Mouse (Mus musculus) C2C12 (cell line): ENCODE results near the gene Cep290. TPM values are rescaled to one million over a fixed set of nuclear protein-coding genes. Genes with fewer than 3 reads are reported as not detected.

ENCODE experiments used
- H3K27me3 ChIP-seq: one replicate; pipeline ENCODE4 v1.6.1; 2011; ENCODE audit not compliant: control insufficient read depth, insufficient read depth, insufficient read length
- H3K36me3 ChIP-seq: one replicate; pipeline ENCODE4 v1.6.1; 2011; ENCODE audit not compliant: control insufficient read depth, insufficient read depth
- H3K4me3 ChIP-seq: one replicate; pipeline ENCODE4 v1.5.1; 2011; ENCODE audit warnings: mild to moderate bottlenecking, control low read depth; ENCODE audit not compliant: poor library complexity, insufficient read depth, severe bottlenecking
- H3K79me2 ChIP-seq: one replicate; pipeline ENCODE4 v1.6.1; 2011; ENCODE audit not compliant: control insufficient read depth, insufficient read depth
- H3K79me3 ChIP-seq: one replicate; pipeline ENCODE4 v1.6.1; 2011; ENCODE audit warnings: low read depth, control low read depth
- H3ac ChIP-seq: one replicate; pipeline ENCODE3; 2011; ENCODE audit warnings: low read depth; ENCODE audit not compliant: control insufficient read depth, insufficient read length
- CEBPB ChIP-seq: IDR thresholded peaks from one replicate; pipeline ENCODE4 v1.6.1; 2011; ENCODE audit warnings: low read depth, mild to moderate bottlenecking, control low read depth, moderate library complexity
- CTCF ChIP-seq: IDR thresholded peaks from one replicate; pipeline ENCODE4 v1.5.1; 2011; ENCODE audit not compliant: control insufficient read depth, insufficient read depth, insufficient read length
- FOSL1 ChIP-seq: IDR thresholded peaks from one replicate; pipeline ENCODE4 v1.8.0; 2011; ENCODE audit warnings: mild to moderate bottlenecking, low read length; ENCODE audit not compliant: poor library complexity, insufficient read depth, severe bottlenecking
- MAX ChIP-seq: IDR thresholded peaks from one replicate; pipeline ENCODE4 v1.6.1; 2011; ENCODE audit warnings: mild to moderate bottlenecking, control low read depth
- MYOD1 ChIP-seq: IDR thresholded peaks from one replicate; pipeline ENCODE4 v1.6.1; 2011; ENCODE audit warnings: low read depth; ENCODE audit not compliant: control insufficient read depth, insufficient read length
- MYOG ChIP-seq: IDR thresholded peaks from one replicate; pipeline ENCODE4 v1.6.1; 2011; ENCODE audit not compliant: control insufficient read depth, insufficient read length; ENCODE audit errors: extremely low read depth
- USF1 ChIP-seq: IDR thresholded peaks from one replicate; pipeline ENCODE4 v1.6.1; 2011; ENCODE audit warnings: low read depth, mild to moderate bottlenecking, control low read depth, moderate library complexity
- polyA plus RNA-seq: library from polyadenylated mRNA; unstranded; fragments of >200 nt; fragmentation: generic; extraction: Trizol; gene quantifications from one replicate; pipeline ENCODE4 v1.2.1, GENCODE M21; 2012; ENCODE audit warnings: missing spikeins

Gene Cep290
- polyA plus RNA-seq, 1 experiment = 2.2 TPM

- peaks cover 2% of the 10 kb centered on the region for H3K79me3 ChIP-seq
- no peak overlapping the region for H3ac ChIP-seq
- no peak overlapping the region for H3K4me3 ChIP-seq
- no peaks in the 10 kb centered on the region for H3K27me3 ChIP-seq
- TF ChIP-seq MYOG = no peak
- no peak for TF ChIP-seq CTCF
- TF ChIP-seq CEBPB = no peak
- TF ChIP-seq FOSL1 = no peak
- no peak for TF ChIP-seq MAX
- TF ChIP-seq MYOD1 = no peak
- TF ChIP-seq USF1 = no peak
- H3K79me2 ChIP-seq = no peaks in the 10 kb centered on the region
- peaks cover 6% of the 10 kb centered on the region for H3K36me3 ChIP-seq
These were observed 96.8 kb downstream of the Cep290 start for GRCm38 (mm10) chr10:100584178-100584577.

GRCm38 (mm10) chr10:100588524-100588923 is 101.2 kb downstream of the Cep290 start:
- no peak for TF ChIP-seq CTCF
- no peak for TF ChIP-seq MAX
- TF ChIP-seq MYOD1 = no peak
- TF ChIP-seq MYOG = no peak
- no peak for TF ChIP-seq USF1
- no peak for TF ChIP-seq FOSL1
- Histone ChIP-seq H3K36me3 (peaks cover 6% of the 10 kb centered on the region), H3K79me2 (no peaks in the 10 kb centered on the region)

GRCm38 (mm10) chr10:100588932-100589388 is 101.6 kb downstream of the Cep290 start:
- Histone ChIP-seq H3K79me2 (no peaks in the 10 kb centered on the region), H3K36me3 (peaks cover 6% of the 10 kb centered on the region), H3ac (peak overlapping the region; percentile 96), H3K27me3 (no peaks in the 10 kb centered on the region), H3K4me3 (peak overlapping the region; percentile 60), H3K79me3 (peaks cover 2% of the 10 kb centered on the region)
- TF ChIP-seq CEBPB (no peak), MAX (peak; percentile 45)

More at GRCm38 (mm10) chr10:100588524-100588923, 101.2 kb downstream of the Cep290 start:
- Histone ChIP-seq H3K4me3 (peak overlapping the region; percentile 60), H3K79me3 (peaks cover 2% of the 10 kb centered on the region), H3ac (peak overlapping the region; percentile 96), H3K27me3 (no peaks in the 10 kb centered on the region)

GRCm38 (mm10) chr10:100590323-100590722 is 103.0 kb downstream of the Cep290 start, which contains the start of the genes 4930430F08Rik and 1700017N19Rik:
TSS of gene 4930430F08Rik (minus strand) at chr10:100590423.
TSS of gene 1700017N19Rik (plus strand) at chr10:100590484.
- Histone ChIP-seq H3K27me3 (no peaks in the 10 kb centered on the region), H3K4me3 (peak within 1 kb of the TSS; percentile 60), H3K79me2 (no peaks in the 10 kb centered on the region), H3K79me3 (peaks cover 2% of the 10 kb centered on the region), H3K36me3 (no peaks in the 10 kb centered on the region), H3ac (no peak within 1 kb of the TSS)
- no peak for TF ChIP-seq MYOG
- no peak for TF ChIP-seq MAX
- no peak for TF ChIP-seq CEBPB
- no peak for TF ChIP-seq FOSL1
- no peak for TF ChIP-seq CTCF
- no peak for TF ChIP-seq USF1
- no peak for TF ChIP-seq MYOD1

- Histone ChIP-seq H3K4me3 (no peak overlapping the region), H3K27me3 (no peaks in the 10 kb centered on the region), H3ac (no peak overlapping the region), H3K79me3 (no peaks in the 10 kb centered on the region), H3K36me3 (no peaks in the 10 kb centered on the region), H3K79me2 (no peaks in the 10 kb centered on the region)
- TF ChIP-seq CEBPB = no peak
- TF ChIP-seq MYOD1 = no peak
- no peak for TF ChIP-seq MYOG
- TF ChIP-seq FOSL1 = no peak
- no peak for TF ChIP-seq CTCF
- no peak for TF ChIP-seq USF1
- no peak for TF ChIP-seq MAX
These were observed 111.0 kb downstream of the Cep290 start for GRCm38 (mm10) chr10:100598339-100598738.

- Histone ChIP-seq H3K36me3 (no peaks in the 10 kb centered on the region), H3K27me3 (no peaks in the 10 kb centered on the region), H3K79me3 (no peaks in the 10 kb centered on the region), H3K79me2 (no peaks in the 10 kb centered on the region), H3K4me3 (no peak overlapping the region), H3ac (no peak overlapping the region)
- TF ChIP-seq USF1 (no peak), MAX (no peak), FOSL1 (no peak)
These were observed 116.2 kb downstream of the Cep290 start for GRCm38 (mm10) chr10:100603511-100603910.
